Mouse (Mus musculus): ENCODE results near the gene Gsap.

DNA sequence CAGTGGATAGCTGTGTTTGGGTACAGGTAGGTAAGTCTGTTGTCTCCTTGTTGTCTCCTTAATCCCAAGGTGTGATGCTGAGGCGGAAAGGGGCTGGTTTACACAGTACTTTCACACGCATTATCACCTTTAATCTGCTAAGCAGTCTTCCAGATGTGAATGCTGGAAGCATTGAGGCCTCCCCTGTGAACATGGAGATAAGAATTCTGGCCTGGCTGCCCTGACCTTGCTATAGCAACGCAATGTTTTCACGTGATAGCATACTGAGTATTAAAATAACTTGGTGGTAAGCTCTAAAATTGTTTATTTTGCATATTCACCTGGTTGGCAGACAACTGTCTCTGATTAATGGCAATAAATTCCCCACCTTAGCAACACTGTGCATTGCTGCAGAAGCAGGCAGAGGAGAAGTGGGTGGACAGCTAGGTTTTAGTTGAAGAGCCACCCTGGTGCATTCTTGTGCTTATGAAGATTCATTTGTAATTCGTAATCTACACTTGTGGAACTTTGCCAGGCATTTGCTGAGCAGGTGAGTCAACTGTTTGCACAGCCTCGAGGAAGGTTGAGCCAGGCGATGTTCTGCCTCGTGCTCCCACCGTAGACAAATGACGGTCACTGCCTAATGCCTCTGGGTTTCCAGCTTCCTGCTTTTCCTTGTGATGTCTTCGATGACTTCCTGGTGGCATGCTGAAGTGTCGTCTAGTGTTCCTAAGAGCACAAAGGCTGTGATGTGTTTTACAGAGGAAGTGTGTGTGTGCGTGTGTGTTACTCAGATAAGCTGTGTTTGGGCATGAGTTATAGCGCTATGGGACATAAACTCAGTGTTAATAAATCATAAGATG is 31.6 kb downstream of the Gsap start:
- TF ChIP-seq POLR2A (IDR thresholded peaks at IDR 0.05; ENCODE audit: extremely low read depth, insufficient read depth, low read length) (no peak), CTCF (IDR thresholded peaks at IDR 0.05; ENCODE audit: low read depth, low read length) (no peak)

Data from liver, adult 2 months (tissue).